Mouse (Mus musculus): ENCODE measurements at regions not wholly inside any gene's neighbourhood (a gene's known extent, or its start where the extent isn't known, plus 50 kb on each side); places are given as distances from the start of the nearest gene placed in this dataset.

- TF ChIP-seq POLR2A (IDR thresholded peaks at IDR 0.05; ENCODE audit: control insufficient read depth, low read depth, low read length) (no peak), CTCF (IDR thresholded peaks at IDR 0.05; ENCODE audit: control insufficient read depth, insufficient read depth, insufficient replicate concordance, low read depth, low read length) (no peak)
Measured at GRCm38 (mm10) chr11:50493123-50493476, 62.2 kb upstream of the Rufy1 start.
